29 mouse cellular contexts compared by ENCODE assay signal in genomic region chr5:36154879-36155485, GRCm38 (mm10). TPM values are rescaled to one million over a fixed set of nuclear protein-coding genes. Genes with fewer than 3 reads are reported as not detected.
DNase-seq lines count a peak whose midpoint lies in the region; ATAC-seq lines count a peak whose summit lies in the region.
"Had no signal": no experiment of that assay in that cellular context is flagged by ENCODE, and none has a peak within 500 bp of the region (broad histone marks: within the 10 kb centered on the region; RNA-seq: fewer than 3 reads in every experiment).

No protein-coding gene starts in this region.

- no peak overlapping the region for H3K4me3 ChIP-seq in forebrain, embryonic 12.5 days (replicated peaks)
- no peak overlapping the region for H3K4me3 ChIP-seq in forebrain, embryonic 15.5 days
- no peak overlapping the region for H3K4me3 ChIP-seq in midbrain, embryonic 11.5 days (ENCODE audit: low read depth, low read length)
- no peak overlapping the region for H3K4me3 ChIP-seq in midbrain, embryonic 15.5 days
- no peak overlapping the region for H3K4me3 ChIP-seq in midbrain, embryonic 13.5 days (replicated peaks)
- H3K4me3 ChIP-seq: embryonic facial prominence, embryonic 13.5 days; heart, adult 2 months; heart, embryonic 15.5 days; intestine, embryonic 15.5 days had no signal

- peak; percentile 33; the same call in 1 of the 2 replicates for ATAC-seq in forebrain, embryonic 12.5 days (ENCODE audit: low FRiP score)
- no peak for ATAC-seq in forebrain, embryonic 15.5 days (replicated peaks)
- peak; percentile 57 for ATAC-seq in midbrain, embryonic 11.5 days (ENCODE audit: low FRiP score)
- no peak for ATAC-seq in midbrain, embryonic 15.5 days (replicated peaks)
- no peak for ATAC-seq in midbrain, embryonic 13.5 days
- no peak for ATAC-seq in granulocyte monocyte progenitor cell, adult 5-6 weeks (replicated peaks; ENCODE audit: poor library complexity, severe bottlenecking)
- ATAC-seq: CD4-positive, CD25-positive, alpha-beta regulatory T cell, adult 4 months; forebrain, postnatal 0 days; intestine, embryonic 15.5 days had no signal

- DNase-seq in midbrain, embryonic 11.5 days (ENCODE audit: low spot score, missing footprints), result no peak
- peak; percentile 27 for DNase-seq in embryo, embryonic 11 days
- no peak for DNase-seq in gastrocnemius, adult 18-20 months (ENCODE audit: low spot score)
- DNase-seq: adrenal gland, postnatal 25 days; cerebellum, adult 8-10 months; forebrain, postnatal 0 days; gastrocnemius, postnatal 25 days; heart, adult 2 months; heart, postnatal 4 days; kidney, adult 8-10 months; kidney, postnatal 10 days; lung, postnatal 4 days; right cerebral cortex, adult 18-20 months; right cerebral cortex, postnatal 4 days; thymus, adult 18-20 months; thymus, postnatal 4 days had no signal

- 46% methylated on average over 8 of the region's 8 CpGs for WGBS in forebrain, embryonic 12.5 days
- WGBS in forebrain, embryonic 15.5 days, result 44% methylated on average over 8 of the region's 8 CpGs
- 47% methylated on average over 8 of the region's 8 CpGs for WGBS in midbrain, embryonic 11.5 days
- WGBS in midbrain, embryonic 15.5 days, result 30% methylated on average over 8 of the region's 8 CpGs
- 31% methylated on average over 8 of the region's 8 CpGs for WGBS in midbrain, embryonic 13.5 days

- H3K27ac ChIP-seq in forebrain, embryonic 12.5 days, result 0 out of 2 replicates have a peak overlapping the region, but pooled peaks have one; percentile 36
- no peak overlapping the region for H3K27ac ChIP-seq in forebrain, embryonic 15.5 days (replicated peaks)
- peak overlapping the region; percentile 51 for H3K27ac ChIP-seq in midbrain, embryonic 11.5 days (ENCODE audit: low read depth, low read length)
- H3K27ac ChIP-seq in midbrain, embryonic 15.5 days, result no peak overlapping the region
- peak overlapping the region; percentile 12; the same call in 1 of the 2 replicates for H3K27ac ChIP-seq in midbrain, embryonic 13.5 days
- H3K27ac ChIP-seq: embryonic facial prominence, embryonic 13.5 days; heart, adult 2 months; heart, embryonic 15.5 days; intestine, embryonic 15.5 days had no signal

- H3K9ac ChIP-seq in forebrain, embryonic 12.5 days, result no peak overlapping the region
- H3K9ac ChIP-seq in forebrain, embryonic 15.5 days (replicated peaks), result no peak overlapping the region
- peak overlapping the region; percentile 20; the same call in 1 of the 2 replicates for H3K9ac ChIP-seq in midbrain, embryonic 11.5 days (ENCODE audit: low read length)
- no peak overlapping the region for H3K9ac ChIP-seq in midbrain, embryonic 15.5 days
- H3K9ac ChIP-seq in midbrain, embryonic 13.5 days (replicated peaks), result peak overlapping the region; percentile 33; the same call in 1 of the 2 replicates
- H3K9ac ChIP-seq: embryonic facial prominence, embryonic 13.5 days; forebrain, postnatal 0 days; heart, embryonic 15.5 days; intestine, embryonic 15.5 days had no signal

- H3K9me3 ChIP-seq in forebrain, embryonic 12.5 days, result no peaks in the 10 kb centered on the region
- no peaks in the 10 kb centered on the region for H3K9me3 ChIP-seq in forebrain, embryonic 15.5 days
- no peaks in the 10 kb centered on the region for H3K9me3 ChIP-seq in midbrain, embryonic 11.5 days (ENCODE audit: control insufficient read depth, low read length)
- no peaks in the 10 kb centered on the region for H3K9me3 ChIP-seq in midbrain, embryonic 15.5 days
- no peaks in the 10 kb centered on the region for H3K9me3 ChIP-seq in midbrain, embryonic 13.5 days
- H3K9me3 ChIP-seq: embryonic facial prominence, embryonic 13.5 days; heart, embryonic 15.5 days; intestine, embryonic 15.5 days had no signal

- H3K4me2 ChIP-seq in forebrain, embryonic 12.5 days, result no peak overlapping the region
- no peak overlapping the region for H3K4me2 ChIP-seq in forebrain, embryonic 15.5 days (replicated peaks)
- H3K4me2 ChIP-seq in midbrain, embryonic 11.5 days, result no peak overlapping the region
- no peak overlapping the region for H3K4me2 ChIP-seq in midbrain, embryonic 15.5 days
- H3K4me2 ChIP-seq in midbrain, embryonic 13.5 days (replicated peaks), result no peak overlapping the region
- H3K4me2 ChIP-seq: embryonic facial prominence, embryonic 13.5 days; heart, embryonic 15.5 days; intestine, embryonic 15.5 days had no signal

- H3K4me1 ChIP-seq in forebrain, embryonic 12.5 days, result peaks cover 23% of the 10 kb centered on the region
- H3K4me1 ChIP-seq in forebrain, embryonic 15.5 days, result no peaks in the 10 kb centered on the region
- H3K4me1 ChIP-seq in midbrain, embryonic 11.5 days (ENCODE audit: control insufficient read depth, insufficient read depth, low read length), result peaks cover 14% of the 10 kb centered on the region
- peaks cover 14% of the 10 kb centered on the region for H3K4me1 ChIP-seq in midbrain, embryonic 15.5 days
- peaks cover 22% of the 10 kb centered on the region for H3K4me1 ChIP-seq in midbrain, embryonic 13.5 days (replicated peaks)
- H3K4me1 ChIP-seq: heart, embryonic 15.5 days had no signal

- H3K36me3 ChIP-seq in forebrain, embryonic 12.5 days (replicated peaks), result no peaks in the 10 kb centered on the region
- H3K36me3 ChIP-seq in forebrain, embryonic 15.5 days, result no peaks in the 10 kb centered on the region
- no peaks in the 10 kb centered on the region for H3K36me3 ChIP-seq in midbrain, embryonic 11.5 days (ENCODE audit: control insufficient read depth, insufficient read depth, low read length)
- H3K36me3 ChIP-seq in midbrain, embryonic 15.5 days (replicated peaks), result no peaks in the 10 kb centered on the region
- no peaks in the 10 kb centered on the region for H3K36me3 ChIP-seq in midbrain, embryonic 13.5 days
- H3K36me3 ChIP-seq: embryonic facial prominence, embryonic 13.5 days; heart, embryonic 15.5 days; intestine, embryonic 15.5 days had no signal

- H3K27me3 ChIP-seq in forebrain, embryonic 12.5 days, result no peaks in the 10 kb centered on the region
- H3K27me3 ChIP-seq in forebrain, embryonic 15.5 days, result no peaks in the 10 kb centered on the region
- no peaks in the 10 kb centered on the region for H3K27me3 ChIP-seq in midbrain, embryonic 11.5 days (ENCODE audit: control insufficient read depth, insufficient read depth, low read length)
- no peaks in the 10 kb centered on the region for H3K27me3 ChIP-seq in midbrain, embryonic 15.5 days (replicated peaks)
- no peaks in the 10 kb centered on the region for H3K27me3 ChIP-seq in midbrain, embryonic 13.5 days
- H3K27me3 ChIP-seq: embryonic facial prominence, embryonic 13.5 days; heart, embryonic 15.5 days; intestine, embryonic 15.5 days had no signal

RNA-seq across cellular contexts. Expression of gene Psapl1, which starts 48.8 kb away (rescaled TPM):
- polyA plus RNA-seq in forebrain, embryonic 12.5 days (2016; fragmentation: Nextera tagmentation; extraction: Ambion mirVana), result 0.09 TPM in 1 of 2 replicates, not detected in the other
- 0.06 TPM in 1 of 2 replicates, not detected in the other for polyA plus RNA-seq in forebrain, embryonic 15.5 days (2015; fragmentation: Nextera tagmentation; extraction: Ambion mirVana)
- 0.16 TPM in 1 of 2 replicates, not detected in the other for polyA plus RNA-seq in midbrain, embryonic 11.5 days (2014; fragmentation: Nextera tagmentation; extraction: Ambion mirVana)
- 0.06 and 0.23 TPM in 2 replicates for polyA plus RNA-seq in midbrain, embryonic 15.5 days (2015; fragmentation: Nextera tagmentation; extraction: Ambion mirVana)
- 0.09 and 0.13 TPM in 2 replicates for polyA plus RNA-seq in midbrain, embryonic 13.5 days (2015; fragmentation: Nextera tagmentation; extraction: Ambion mirVana)
- total RNA-seq in gastrocnemius, adult 18-20 months (2021), result under 1 TPM in 1 of 2 experiments, not detected in 1; 0.09 TPM
- not detected in 2 replicates for total RNA-seq in granulocyte monocyte progenitor cell, adult 5-6 weeks (2014; fragmentation: Nextera tagmentation)
- total RNA-seq in granulocyte monocyte progenitor cell, adult 5-6 weeks (2017), result not detected in 2 replicates
- total RNA-seq: adrenal gland, postnatal 25 days; forebrain, postnatal 0 days; gastrocnemius, postnatal 25 days; heart, adult 2 months; heart, postnatal 4 days; layer of hippocampus, postnatal 25 days; liver, adult 2 months had no signal
- polyA plus RNA-seq: brain, embryonic 14.5 days; CD4-positive, CD25-positive, alpha-beta regulatory T cell, adult 4 months; forebrain, postnatal 0 days; liver, adult 2 months; liver, embryonic 16.5 days had no signal

Comparison
In these comparisons a context has a peak if more than half of its experiments do, and no peak if none do; other contexts are left out.
1. ATAC-seq: peak in forebrain, embryonic 12.5 days (single experiment) and midbrain, embryonic 11.5 days (single experiment); none in forebrain, embryonic 15.5 days (single experiment), midbrain, embryonic 15.5 days (single experiment), midbrain, embryonic 13.5 days (single experiment) and granulocyte monocyte progenitor cell, adult 5-6 weeks (single experiment).
2. H3K27ac ChIP-seq: peak in forebrain, embryonic 12.5 days (single experiment), midbrain, embryonic 11.5 days (single experiment) and midbrain, embryonic 13.5 days (single experiment); none in forebrain, embryonic 15.5 days (single experiment) and midbrain, embryonic 15.5 days (single experiment).
3. H3K9ac ChIP-seq: peak in midbrain, embryonic 11.5 days (single experiment) and midbrain, embryonic 13.5 days (single experiment); none in forebrain, embryonic 12.5 days (single experiment), forebrain, embryonic 15.5 days (single experiment) and midbrain, embryonic 15.5 days (single experiment).